Mouse (Mus musculus) kidney, adult 2 months (tissue): Measurements from ENCODE around the gene Grb7.

Experiments used
- CTCF ChIP-seq: fragments of 200-500 bp; conservative IDR thresholded peaks from 2 replicates; pipeline ENCODE4 v1.5.1; 2011; ENCODE audit warnings: low read depth, mild to moderate bottlenecking, control low read depth, low read length, moderate library complexity, mixed read lengths; ENCODE audit not compliant: insufficient read depth, insufficient read length
- POLR2A ChIP-seq: fragments of 200-500 bp; IDR thresholded peaks from one replicate; pipeline ENCODE4 v1.6.1; 2011; ENCODE audit warnings: low read depth, low read length, control low read depth

DNA sequence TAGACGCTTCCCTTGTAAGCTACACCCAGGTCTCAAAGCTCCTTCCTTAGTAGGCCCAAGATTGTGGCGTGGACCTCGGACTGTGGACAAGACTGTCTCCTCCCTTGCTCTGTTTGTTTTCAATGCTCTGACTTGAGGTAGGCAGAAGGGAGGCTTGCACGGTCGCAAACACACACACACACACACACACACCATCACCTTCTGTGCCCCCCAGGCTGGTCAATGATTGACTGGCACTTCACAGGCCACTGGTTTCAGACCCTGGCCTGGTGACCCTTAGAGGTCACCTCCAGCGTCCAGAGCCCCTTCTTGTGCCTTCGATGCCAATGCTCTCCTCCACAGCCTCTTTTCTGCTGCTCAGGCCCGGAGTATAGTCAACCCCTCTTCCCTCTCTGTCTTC lies 37.3 kb upstream of the Grb7 start:
- TF ChIP-seq CTCF (no peak), POLR2A (no peak)
